Mouse (Mus musculus): ENCODE measurements around the gene Ly9.

DNA sequence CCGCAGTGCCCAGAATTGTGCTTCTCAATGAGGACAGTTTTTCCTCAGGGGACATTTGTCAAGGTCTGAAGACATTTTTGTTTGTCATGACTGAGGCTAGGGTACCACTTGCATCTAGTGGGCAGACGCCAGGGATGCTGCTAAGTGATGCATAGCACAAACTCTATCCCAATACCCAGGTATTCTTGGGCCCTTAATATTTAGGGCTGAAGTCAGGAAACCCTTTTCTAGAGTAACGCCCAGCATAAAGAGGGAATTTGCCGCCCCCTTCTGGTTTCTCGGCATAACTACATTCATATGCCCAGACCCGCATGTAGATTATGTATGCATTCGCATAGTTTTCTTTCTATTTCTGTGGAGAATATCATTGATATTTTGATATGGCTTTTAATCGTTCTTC lies 40.4 kb downstream of the Ly9 start:
- TF ChIP-seq CTCF (IDR thresholded peaks at IDR 0.05; ENCODE audit: borderline replicate concordance, extremely low read depth, insufficient read depth, insufficient read length) (peak; percentile 68; the same call in 1 of the 2 replicates), POLR2A (IDR thresholded peaks at IDR 0.05; ENCODE audit: borderline replicate concordance, extremely low read depth, insufficient read depth, insufficient read length, poor library complexity, severe bottlenecking) (no peak)

All from brain, embryonic 14.5 days (tissue).